Mouse (Mus musculus): ENCODE measurements at regions not wholly inside any gene's neighbourhood (a gene's known extent, or its start where the extent isn't known, plus 50 kb on each side); places are given as distances from the start of the nearest gene placed in this dataset.

- DNase-seq (ENCODE audit: low spot score), result no peak
Measured at GRCm38 (mm10) chr4:95489059-95489458, 68.2 kb upstream of the Fggy start.

GRCm38 (mm10) chr4:95500265-95500664 lies 57.0 kb upstream of the Fggy start:
- DNase-seq (ENCODE audit: low spot score), result no peak

GRCm38 (mm10) chr4:95501164-95501563 lies 56.1 kb upstream of the Fggy start:
- DNase-seq (ENCODE audit: low spot score), result no peak

DNA sequence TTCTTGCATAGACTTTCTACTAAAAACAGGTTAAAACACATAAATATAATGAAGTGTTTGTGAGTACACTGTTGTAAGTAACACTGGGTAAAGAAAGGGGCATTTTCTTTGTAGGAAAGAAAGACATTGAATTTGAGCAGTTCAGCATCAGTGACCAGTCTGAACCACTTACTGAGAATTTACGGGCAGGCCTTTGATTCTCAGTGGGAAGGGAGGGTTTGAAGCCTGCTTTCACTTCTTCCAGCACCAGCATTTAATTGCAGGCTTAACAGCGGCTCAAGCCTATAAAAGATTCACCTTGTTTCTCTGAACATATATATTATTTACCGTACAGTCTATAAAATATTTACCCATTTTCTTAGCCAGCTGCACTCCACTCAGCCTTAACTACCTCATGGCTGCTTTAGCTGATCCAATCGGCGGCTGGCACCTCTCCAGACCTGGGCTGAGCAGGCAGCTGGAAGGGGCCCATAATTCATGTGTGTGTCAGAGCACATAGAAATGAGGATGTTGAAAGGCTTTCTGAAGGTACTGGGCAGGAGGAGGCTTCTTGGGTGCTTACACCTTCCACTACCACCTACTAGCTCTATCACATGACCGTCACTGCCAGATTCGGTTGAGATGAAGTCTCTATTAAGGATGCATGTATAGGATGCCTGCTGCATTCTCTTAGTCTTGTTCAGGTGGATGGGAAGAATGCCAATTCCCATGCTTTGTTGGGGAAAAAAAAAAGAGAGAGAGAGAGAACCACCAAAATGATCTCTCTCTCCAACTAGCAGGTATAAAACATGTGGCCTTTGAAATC lies 50.0 kb upstream of the Fggy start:
- no peak for DNase-seq (ENCODE audit: low spot score)
